Mouse (Mus musculus) adrenal gland (tissue): ENCODE data around the gene Zfp318.

Source experiments
- intact Hi-C: fragments of 180-260 bp; cut with DNase I; formaldehyde crosslinking; loops from one replicate; pipeline ENCODE4 v1.15.1; 2025

The Zfp318 gene

GRCm38 (mm10) chr17:46444839-46445579, 61.5 kb downstream of the Zfp318 start:
- intact Hi-C loops = no loop called here

DNA sequence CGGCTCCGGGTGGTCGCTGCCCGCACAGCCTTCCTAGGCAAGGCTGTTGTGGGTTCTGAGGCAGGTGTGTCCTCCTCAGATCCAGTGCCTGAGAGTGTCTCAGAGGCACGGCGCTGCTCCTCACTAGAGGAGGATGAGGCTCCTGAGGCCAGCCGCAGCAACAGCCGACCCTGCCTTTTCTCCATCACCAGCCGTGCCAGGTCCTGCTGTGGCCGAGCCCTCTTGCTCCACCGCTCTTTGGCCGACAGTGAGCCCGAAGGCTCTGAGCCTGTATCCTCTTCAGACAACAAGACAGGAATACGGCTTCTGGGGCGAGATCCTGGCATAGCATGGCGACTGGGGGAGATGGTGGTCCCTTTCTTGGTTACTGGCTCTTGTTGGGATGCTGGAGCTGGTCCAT, 62.7 kb downstream of the Zfp318 start:
- intact Hi-C loops = no loop called here

DNA sequence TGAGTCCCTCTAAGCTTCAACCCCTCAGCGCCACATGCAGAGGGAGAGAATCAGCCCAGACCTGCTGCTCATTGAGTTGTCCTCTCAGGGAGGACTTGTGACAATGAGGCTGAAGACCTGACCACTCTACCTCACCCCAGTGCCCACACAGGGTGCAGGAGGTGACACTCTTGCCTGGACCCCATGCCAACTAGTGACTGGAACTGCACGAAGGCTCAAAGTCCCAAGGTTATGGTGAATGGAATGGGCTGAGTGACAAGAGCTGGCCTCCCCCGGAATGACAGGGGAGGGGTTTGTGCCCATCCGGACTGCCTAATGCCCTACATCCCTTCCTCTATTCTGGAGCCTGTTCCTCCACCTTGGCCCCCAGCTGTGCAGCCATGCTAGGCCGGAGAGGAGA, 69.2 kb downstream of the Zfp318 start:
- intact Hi-C loops = no loop called here

DNA sequence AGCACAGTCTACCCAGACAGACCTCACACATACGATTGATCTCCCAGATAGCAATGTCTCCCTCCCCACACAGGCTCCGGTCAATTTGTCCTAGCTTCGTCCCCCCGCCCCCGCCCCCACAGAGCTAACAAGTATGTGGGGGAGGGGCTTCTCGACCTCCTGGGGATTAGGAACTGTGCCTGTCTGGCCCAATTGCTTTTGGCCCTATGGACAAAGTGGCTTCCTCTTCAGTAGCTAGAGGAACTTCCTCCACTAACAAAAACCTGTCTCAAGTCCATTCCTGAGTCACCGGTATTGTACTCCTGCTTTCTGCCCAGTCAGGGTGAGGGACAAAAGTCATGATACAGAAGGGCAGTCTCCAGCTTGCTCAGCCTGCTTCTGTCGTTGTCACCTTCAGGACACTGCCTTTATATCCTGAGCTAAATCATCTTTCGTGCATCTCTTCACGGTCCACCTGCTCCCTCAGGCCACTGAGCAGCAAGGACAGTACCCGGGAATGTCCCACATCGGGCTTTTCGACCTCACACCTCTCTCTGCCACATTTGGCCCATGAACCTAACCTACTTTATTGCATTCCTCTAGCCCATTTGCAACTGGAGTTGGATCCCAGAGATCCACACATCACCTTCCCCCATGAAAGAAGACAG, 69.9 kb downstream of the Zfp318 start:
- intact Hi-C loops = no loop called here

GRCm38 (mm10) chr17:46453970-46454411, 70.5 kb downstream of the Zfp318 start:
- intact Hi-C loops = no loop called here

DNA sequence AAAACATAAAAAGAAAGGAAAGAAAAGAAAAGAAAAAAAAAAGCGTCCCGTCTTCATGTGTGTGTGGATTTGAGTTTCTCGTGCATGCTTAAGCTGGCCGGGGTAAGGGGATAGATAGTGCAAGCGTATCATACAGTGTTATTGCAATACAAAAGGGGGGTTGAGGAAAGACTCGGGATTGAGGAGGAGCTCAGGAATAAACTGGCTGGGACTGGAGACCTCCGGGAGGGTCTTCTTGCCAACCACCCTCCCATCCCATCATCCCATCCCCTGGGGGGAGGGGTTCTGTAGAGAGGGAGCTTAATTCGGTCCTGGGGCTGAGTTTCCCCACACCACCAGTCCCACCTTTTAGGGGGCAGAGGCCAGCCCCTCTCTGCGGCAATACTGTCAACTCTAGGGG, 71.0 kb downstream of the Zfp318 start:
- intact Hi-C loops = no loop called here

DNA sequence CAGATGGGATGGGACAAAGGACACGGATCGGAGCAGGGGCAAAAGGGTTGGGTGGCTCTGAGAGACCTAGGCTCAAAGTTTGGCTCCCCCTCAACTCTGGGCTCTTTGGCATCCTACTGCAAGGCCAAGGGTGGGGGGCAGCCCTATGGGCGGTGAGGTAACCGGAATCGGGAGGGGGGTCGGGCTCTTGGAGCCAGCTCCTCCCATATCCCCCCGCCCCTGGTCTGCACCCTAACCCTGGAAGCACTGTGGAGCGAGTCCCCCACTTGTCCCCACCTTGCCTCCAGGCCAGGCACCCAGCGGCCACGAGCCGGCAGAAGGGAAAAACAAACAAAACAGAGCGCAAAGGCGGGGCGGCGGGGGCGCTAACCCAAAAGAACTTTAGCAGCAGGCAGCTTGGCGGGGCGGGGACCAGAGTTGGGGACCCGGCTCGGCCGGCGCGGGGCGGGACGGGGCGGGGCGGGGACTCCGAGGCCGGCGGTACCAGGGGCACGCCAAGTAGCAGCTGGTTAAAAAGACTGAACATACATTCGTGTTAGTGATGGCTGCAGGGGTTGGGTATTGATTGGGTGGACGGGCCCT, 71.7 kb downstream of the Zfp318 start:
- intact Hi-C loops = no loop called here

GRCm38 (mm10) chr17:46457791-46458190, 74.3 kb downstream of the Zfp318 start:
- intact Hi-C loops = no loop called here

- intact Hi-C loops = no loop called here
These were observed 74.9 kb downstream of the Zfp318 start for GRCm38 (mm10) chr17:46458439-46458838.

DNA sequence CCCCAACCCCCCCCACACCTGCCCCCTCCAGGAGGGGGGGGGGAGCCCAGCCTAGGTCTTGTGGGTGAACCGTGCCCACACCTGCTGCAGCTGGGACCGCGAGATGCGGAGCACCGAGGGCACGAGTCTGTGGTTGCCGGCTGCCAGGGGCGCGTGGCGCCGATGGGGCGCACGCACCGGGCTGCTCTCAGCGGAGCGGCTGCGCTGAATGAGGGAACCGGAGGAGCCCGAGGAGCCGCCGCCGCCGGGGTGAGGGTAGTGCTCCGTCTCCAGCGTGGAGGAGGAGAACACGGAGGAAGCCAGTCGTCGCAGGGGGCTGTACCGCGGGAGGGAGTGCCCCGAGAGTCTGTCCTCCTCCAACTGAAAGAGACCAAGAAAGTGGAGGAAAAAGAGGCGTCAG, 77.1 kb downstream of the Zfp318 start:
- intact Hi-C loops = no loop called here

DNA sequence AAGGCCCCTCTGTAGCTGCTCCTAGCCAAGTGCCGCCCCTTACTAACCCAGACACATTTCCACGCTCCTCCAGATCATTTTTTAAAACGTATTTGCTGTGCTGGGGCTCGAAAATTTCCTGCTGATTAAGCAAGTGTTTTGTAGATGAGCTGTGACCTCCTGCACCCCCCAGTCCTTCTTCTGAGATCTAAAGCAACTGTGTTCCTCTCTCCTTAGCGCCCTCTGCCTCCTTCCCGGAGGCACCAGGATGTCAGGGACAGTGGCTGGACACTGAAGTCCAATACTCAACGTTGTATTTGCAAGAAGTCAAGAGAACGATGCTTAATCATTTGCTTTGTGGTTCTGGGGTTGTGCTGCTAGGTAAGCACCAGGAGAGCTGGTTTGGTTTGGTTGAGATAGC, 77.8 kb downstream of the Zfp318 start:
- intact Hi-C loops = no loop called here

- intact Hi-C loops = no loop called here
These were observed 78.7 kb downstream of the Zfp318 start for GRCm38 (mm10) chr17:46462226-46462625.

GRCm38 (mm10) chr17:46467830-46468229, 84.3 kb downstream of the Zfp318 start:
- intact Hi-C loops = no loop called here
